Mouse (Mus musculus) kidney, adult 11 months (tissue): ENCODE measurements around the gene Zbed3.
A peak's percentile ranks its signal among the peaks of the same experiment; 100 is the strongest.

ENCODE experiments used
- DNase-seq: peaks from one replicate; pipeline ENCODE4 v3.0.0; 2022

Gene Zbed3

GRCm38 (mm10) chr13:95323400-95323799 lies at the start of gene Zbed3:
TSS of gene Zbed3 (plus strand) at chr13:95323612.
- peak; percentile 54 for DNase-seq

- DNase-seq, result no peak
Measured at GRCm38 (mm10) chr13:95278426-95279025, 44.9 kb upstream of the Zbed3 start.

- DNase-seq, result peak; percentile 34
Measured at GRCm38 (mm10) chr13:95281740-95282673, 41.4 kb upstream of the Zbed3 start.

GRCm38 (mm10) chr13:95286989-95287388 lies 36.4 kb upstream of the Zbed3 start:
- peak; percentile 74 for DNase-seq

GRCm38 (mm10) chr13:95288027-95288426 lies 35.4 kb upstream of the Zbed3 start:
- DNase-seq, result peak; percentile 37

GRCm38 (mm10) chr13:95291983-95292382 lies 31.4 kb upstream of the Zbed3 start:
- DNase-seq, result no peak

- DNase-seq, result no peak
Measured at GRCm38 (mm10) chr13:95299956-95300355, 23.5 kb upstream of the Zbed3 start.

- no peak for DNase-seq
Measured at GRCm38 (mm10) chr13:95306596-95306995, 16.8 kb upstream of the Zbed3 start.

GRCm38 (mm10) chr13:95307100-95307655 lies 16.2 kb upstream of the Zbed3 start:
- no peak for DNase-seq

- no peak for DNase-seq
Measured at GRCm38 (mm10) chr13:95312016-95312415, 11.4 kb upstream of the Zbed3 start.

GRCm38 (mm10) chr13:95319153-95319552 lies 4.3 kb upstream of the Zbed3 start:
- DNase-seq, result no peak

GRCm38 (mm10) chr13:95320451-95320850 lies 3.0 kb upstream of the Zbed3 start:
- DNase-seq, result peak; percentile 54

GRCm38 (mm10) chr13:95323950-95324625 lies 676 bp downstream of the Zbed3 start:
- DNase-seq, result peak; percentile 47

GRCm38 (mm10) chr13:95324626-95325079 lies 1.2 kb downstream of the Zbed3 start:
- no peak for DNase-seq

- DNase-seq, result peak; percentile 68
Measured at GRCm38 (mm10) chr13:95325080-95325906, 1.9 kb downstream of the Zbed3 start.

GRCm38 (mm10) chr13:95325907-95326550 lies 2.6 kb downstream of the Zbed3 start:
- DNase-seq, result no peak

GRCm38 (mm10) chr13:95326611-95327344 lies 3.4 kb downstream of the Zbed3 start:
- no peak for DNase-seq

GRCm38 (mm10) chr13:95327345-95327741 lies 3.9 kb downstream of the Zbed3 start:
- DNase-seq, result peak; percentile 54

GRCm38 (mm10) chr13:95328767-95329166 lies 5.4 kb downstream of the Zbed3 start:
- DNase-seq, result no peak

- no peak for DNase-seq
Measured at GRCm38 (mm10) chr13:95330507-95330906, 7.1 kb downstream of the Zbed3 start.
